Mouse (Mus musculus): Measurements from ENCODE around the gene Phactr4. TPM values are rescaled to one million over a fixed set of nuclear protein-coding genes. Genes with fewer than 3 reads are reported as not detected.

The Phactr4 gene
- polyA plus RNA-seq, 1 experiment, result 21.5 TPM

DNA sequence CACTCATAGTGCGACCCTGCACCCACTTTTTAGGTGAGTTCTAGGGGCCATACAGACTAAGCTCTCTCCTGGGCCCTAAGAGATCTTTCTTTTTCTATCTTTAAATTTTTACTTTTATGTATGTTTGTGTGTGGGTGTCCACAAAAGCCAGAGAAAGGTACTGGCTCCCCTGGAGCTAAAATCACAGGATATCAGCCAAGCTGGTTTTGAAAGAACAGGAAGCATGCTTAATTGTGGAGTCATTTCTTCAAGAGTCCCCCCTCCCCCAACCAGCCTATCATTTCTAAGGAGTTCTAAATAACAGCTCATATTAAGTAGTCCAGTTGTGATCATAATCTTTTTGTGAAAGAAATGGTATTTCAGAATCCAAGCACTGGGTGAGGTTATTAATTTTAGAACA is 48.5 kb downstream of the Phactr4 start:
- TF ChIP-seq POLR2A (IDR thresholded peaks at IDR 0.05; ENCODE audit: borderline replicate concordance, control insufficient read depth, low read depth, low read length) (no peak), CTCF (IDR thresholded peaks at IDR 0.05; ENCODE audit: control insufficient read depth, insufficient read depth, low read length) (no peak)
- Histone ChIP-seq H3K27ac (ENCODE audit: control insufficient read depth, insufficient read depth, low read depth, low read length, poor library complexity) (no peak overlapping the region), H3K4me3 (replicated peaks; ENCODE audit: control insufficient read depth, low read depth, low read length) (no peak overlapping the region), H3K4me1 (ENCODE audit: control insufficient read depth, insufficient read depth, low read length) (no peaks in the 10 kb centered on the region)
- 92% methylated on average over 1 of the region's 1 CpGs for WGBS

GRCm38 (mm10) chr4:132369953-132370750 is 52.1 kb downstream of the Phactr4 start:
- Histone ChIP-seq H3K4me3 (replicated peaks; ENCODE audit: control insufficient read depth, low read depth, low read length) (no peak overlapping the region), H3K27ac (ENCODE audit: control insufficient read depth, insufficient read depth, low read depth, low read length, poor library complexity) (no peak overlapping the region), H3K4me1 (ENCODE audit: control insufficient read depth, insufficient read depth, low read length) (no peaks in the 10 kb centered on the region)
- TF ChIP-seq CTCF (IDR thresholded peaks at IDR 0.05; ENCODE audit: control insufficient read depth, insufficient read depth, low read length), result no peak
- TF ChIP-seq POLR2A (IDR thresholded peaks at IDR 0.05; ENCODE audit: borderline replicate concordance, control insufficient read depth, low read depth, low read length), result no peak
- WGBS, result 69% methylated on average over 8 of the region's 8 CpGs

DNA sequence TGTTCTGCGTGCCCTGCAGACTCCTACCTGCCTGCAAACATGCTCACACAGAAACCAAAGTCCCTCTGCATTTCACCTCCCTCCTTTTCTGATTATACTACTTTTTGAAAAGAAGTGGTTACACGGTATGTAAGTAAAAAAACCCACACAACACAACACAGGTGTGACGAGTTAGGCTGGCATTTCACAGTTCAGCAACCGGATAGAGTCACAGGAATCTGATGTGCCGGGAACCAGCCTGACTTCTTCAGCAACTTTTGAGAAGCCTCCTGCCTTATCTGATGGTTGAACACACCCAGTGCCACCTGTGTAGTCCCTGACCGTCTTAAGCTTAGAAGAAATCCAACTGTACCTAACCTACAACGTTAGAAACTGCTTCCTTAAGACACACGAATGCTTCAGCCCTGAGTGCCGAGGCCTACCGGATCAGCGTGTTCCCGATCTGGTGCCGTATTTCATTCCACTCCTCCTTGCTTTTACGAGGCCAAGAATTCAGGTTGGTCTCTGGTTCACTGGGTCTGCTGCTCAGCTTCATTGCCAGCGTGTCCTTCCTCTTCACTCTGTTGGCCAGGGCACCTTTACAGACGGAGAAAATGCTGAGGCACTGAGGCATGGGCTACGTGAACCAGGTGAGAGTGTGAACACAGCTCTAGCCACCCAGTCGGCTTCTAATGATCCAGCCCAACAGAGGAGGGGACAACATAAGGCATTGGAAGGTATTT is 54.6 kb downstream of the Phactr4 start:
- H3K4me1 ChIP-seq (ENCODE audit: control insufficient read depth, insufficient read depth, low read length), result no peaks in the 10 kb centered on the region
- no peak overlapping the region for H3K27ac ChIP-seq (ENCODE audit: control insufficient read depth, insufficient read depth, low read depth, low read length, poor library complexity)
- 92% methylated on average over 18 of the region's 18 CpGs for WGBS
- no peak for TF ChIP-seq CTCF (IDR thresholded peaks at IDR 0.05; ENCODE audit: control insufficient read depth, insufficient read depth, low read length)
- no peak for TF ChIP-seq POLR2A (IDR thresholded peaks at IDR 0.05; ENCODE audit: borderline replicate concordance, control insufficient read depth, low read depth, low read length)
- H3K4me3 ChIP-seq (replicated peaks; ENCODE audit: control insufficient read depth, low read depth, low read length), result no peak overlapping the region

DNA sequence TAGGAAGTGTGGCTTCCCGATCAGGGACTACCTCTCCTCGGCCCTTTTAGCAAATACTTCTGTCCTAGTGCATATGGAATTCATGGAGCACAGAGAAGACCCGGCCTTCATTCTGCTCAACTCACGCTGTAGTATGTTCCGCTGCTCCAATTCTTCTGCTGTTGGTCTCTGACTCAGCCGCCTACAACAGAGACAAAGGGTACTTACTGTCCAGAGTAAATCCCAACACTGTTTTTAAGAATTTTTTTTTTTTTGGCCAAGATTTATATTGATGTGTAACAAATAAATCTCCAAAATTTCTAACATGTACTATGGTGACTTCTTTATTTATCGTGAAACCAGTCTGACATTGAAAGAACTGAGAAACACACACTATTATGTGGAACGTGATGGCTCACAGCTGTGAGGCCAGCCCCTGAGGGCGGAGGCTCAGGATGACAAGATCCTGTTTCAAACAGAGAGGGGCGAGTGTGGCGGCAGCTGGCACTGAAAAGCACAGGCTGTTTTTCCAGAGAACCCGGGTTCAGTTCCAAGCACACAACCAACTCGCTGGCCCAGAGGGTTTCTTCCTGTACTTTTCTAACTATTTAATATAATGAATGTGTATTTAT is 56.7 kb downstream of the Phactr4 start:
- TF ChIP-seq CTCF (IDR thresholded peaks at IDR 0.05; ENCODE audit: control insufficient read depth, insufficient read depth, low read length), result no peak
- TF ChIP-seq POLR2A (IDR thresholded peaks at IDR 0.05; ENCODE audit: borderline replicate concordance, control insufficient read depth, low read depth, low read length), result no peak
- Histone ChIP-seq H3K4me1 (ENCODE audit: control insufficient read depth, insufficient read depth, low read length) (no peaks in the 10 kb centered on the region), H3K4me3 (replicated peaks; ENCODE audit: control insufficient read depth, low read depth, low read length) (no peak overlapping the region), H3K27ac (ENCODE audit: control insufficient read depth, insufficient read depth, low read depth, low read length, poor library complexity) (no peak overlapping the region)
- 91% methylated on average over 13 of the region's 13 CpGs for WGBS

GRCm38 (mm10) chr4:132363487-132363886 is 58.8 kb downstream of the Phactr4 start:
- Histone ChIP-seq H3K4me3 (replicated peaks; ENCODE audit: control insufficient read depth, low read depth, low read length) (no peak overlapping the region), H3K27ac (ENCODE audit: control insufficient read depth, insufficient read depth, low read depth, low read length, poor library complexity) (no peak overlapping the region), H3K4me1 (ENCODE audit: control insufficient read depth, insufficient read depth, low read length) (no peaks in the 10 kb centered on the region)
- WGBS, result 94% methylated on average over 11 of the region's 11 CpGs
- TF ChIP-seq POLR2A (IDR thresholded peaks at IDR 0.05; ENCODE audit: borderline replicate concordance, control insufficient read depth, low read depth, low read length) (no peak), CTCF (IDR thresholded peaks at IDR 0.05; ENCODE audit: control insufficient read depth, insufficient read depth, low read length) (no peak)

DNA sequence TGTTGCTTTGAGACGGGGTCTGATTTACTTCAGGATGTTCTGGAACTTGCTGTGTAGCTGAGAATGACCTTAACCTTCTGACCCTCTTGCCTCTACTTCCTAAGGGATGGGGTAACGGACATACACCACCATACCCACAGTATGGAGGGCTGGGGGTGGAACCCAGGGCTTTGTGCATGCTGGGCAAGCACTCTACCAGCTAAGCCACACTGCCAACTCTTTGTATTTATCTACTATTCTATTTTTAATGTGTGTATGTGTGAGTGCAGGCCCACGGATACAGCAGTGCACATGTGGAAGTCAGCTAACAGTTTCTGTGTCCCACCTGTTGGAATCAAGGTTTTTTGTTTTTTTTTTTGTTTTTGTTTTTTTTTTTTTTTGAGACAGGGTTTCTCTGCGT is 62.8 kb downstream of the Phactr4 start:
- H3K27ac ChIP-seq (ENCODE audit: control insufficient read depth, insufficient read depth, low read depth, low read length, poor library complexity), result no peak overlapping the region
- 94% methylated on average over 4 of the region's 4 CpGs for WGBS
- no peak for TF ChIP-seq CTCF (IDR thresholded peaks at IDR 0.05; ENCODE audit: control insufficient read depth, insufficient read depth, low read length)
- TF ChIP-seq POLR2A (IDR thresholded peaks at IDR 0.05; ENCODE audit: borderline replicate concordance, control insufficient read depth, low read depth, low read length), result no peak
- H3K4me1 ChIP-seq (ENCODE audit: control insufficient read depth, insufficient read depth, low read length), result peaks cover 2% of the 10 kb centered on the region; the same call in 1 of the 2 replicates
- H3K4me3 ChIP-seq (replicated peaks; ENCODE audit: control insufficient read depth, low read depth, low read length), result no peak overlapping the region

- Histone ChIP-seq H3K4me3 (replicated peaks; ENCODE audit: control insufficient read depth, low read depth, low read length) (no peak overlapping the region), H3K4me1 (ENCODE audit: control insufficient read depth, insufficient read depth, low read length) (peaks cover 2% of the 10 kb centered on the region; the same call in 1 of the 2 replicates), H3K27ac (ENCODE audit: control insufficient read depth, insufficient read depth, low read depth, low read length, poor library complexity) (no peak overlapping the region)
- 66% methylated on average over 12 of the region's 12 CpGs for WGBS
- no peak for TF ChIP-seq CTCF (IDR thresholded peaks at IDR 0.05; ENCODE audit: control insufficient read depth, insufficient read depth, low read length)
- no peak for TF ChIP-seq POLR2A (IDR thresholded peaks at IDR 0.05; ENCODE audit: borderline replicate concordance, control insufficient read depth, low read depth, low read length)
These were observed 66.1 kb downstream of the Phactr4 start for GRCm38 (mm10) chr4:132356170-132356569.

DNA sequence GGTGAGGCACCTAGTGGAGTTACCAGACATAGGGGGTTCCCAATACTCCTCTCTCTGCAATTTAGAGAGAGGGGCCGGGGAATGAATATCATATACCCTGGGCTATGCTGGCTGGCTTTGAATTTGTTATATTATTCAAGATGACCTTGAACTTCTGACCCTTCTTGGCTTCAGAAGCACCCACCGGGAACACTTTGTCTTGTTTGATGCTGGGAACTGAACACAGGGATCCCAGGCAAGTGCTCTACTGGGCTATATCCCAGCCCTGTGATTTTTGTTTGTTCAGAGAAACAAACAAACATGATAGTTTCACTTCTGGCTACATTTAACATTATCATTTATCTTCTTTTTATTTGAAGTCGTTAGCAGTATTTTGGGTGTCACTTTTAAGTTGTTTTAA is 66.9 kb downstream of the Phactr4 start:
- H3K4me3 ChIP-seq (replicated peaks; ENCODE audit: control insufficient read depth, low read depth, low read length), result no peak overlapping the region
- WGBS, result 84% methylated on average over 3 of the region's 3 CpGs
- H3K4me1 ChIP-seq (ENCODE audit: control insufficient read depth, insufficient read depth, low read length), result peaks cover 2% of the 10 kb centered on the region; the same call in 1 of the 2 replicates
- no peak overlapping the region for H3K27ac ChIP-seq (ENCODE audit: control insufficient read depth, insufficient read depth, low read depth, low read length, poor library complexity)
- TF ChIP-seq CTCF (IDR thresholded peaks at IDR 0.05; ENCODE audit: control insufficient read depth, insufficient read depth, low read length) (no peak), POLR2A (IDR thresholded peaks at IDR 0.05; ENCODE audit: borderline replicate concordance, control insufficient read depth, low read depth, low read length) (no peak)
